In the genomic region with DNA sequence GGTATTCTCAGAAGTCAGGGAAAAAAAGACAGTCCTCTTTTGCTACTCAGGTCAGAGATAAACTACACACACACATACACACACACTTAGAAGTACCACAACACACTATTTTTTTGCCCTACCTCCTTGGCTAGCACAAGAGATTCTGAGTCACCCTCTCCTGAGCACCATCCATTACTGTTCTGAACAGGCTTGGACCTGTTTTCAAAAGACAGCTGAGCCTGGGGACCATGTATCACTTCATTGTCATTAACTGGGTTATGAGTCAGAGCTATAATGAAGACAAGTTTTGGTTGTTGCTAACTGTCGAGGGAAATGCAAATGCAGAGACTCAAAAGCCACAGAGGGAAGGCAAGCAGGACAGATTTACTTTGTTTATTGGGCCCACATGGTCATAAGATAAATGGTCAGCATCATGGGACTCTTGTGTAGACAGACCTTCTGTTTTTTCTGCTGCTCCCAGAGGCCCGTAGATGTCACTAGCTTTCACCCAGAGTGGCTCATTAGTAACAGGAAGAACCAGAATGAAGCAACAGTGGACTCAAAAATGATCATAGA, we compare ENCODE assay signal across 23 mouse cellular contexts. TPM values are rescaled to one million over a fixed set of nuclear protein-coding genes. Genes with fewer than 3 reads are reported as not detected.
DNase-seq lines count a peak whose midpoint lies in the region; ATAC-seq and TF ChIP-seq lines count a peak whose summit lies in the region.
"Had no signal": no experiment of that assay in that cellular context is flagged by ENCODE, and none has a peak within 500 bp of the region (broad histone marks: within the 10 kb centered on the region; RNA-seq: fewer than 3 reads in every experiment).

No protein-coding gene starts in this region.

- H3K4me2 ChIP-seq in intestine, postnatal 0 days (replicated peaks; ENCODE audit: low read depth), result no peak overlapping the region
- no peak overlapping the region for H3K4me2 ChIP-seq in intestine, embryonic 16.5 days (ENCODE audit: low read depth, low read length)
- no peak overlapping the region for H3K4me2 ChIP-seq in stomach, embryonic 14.5 days (replicated peaks; ENCODE audit: low read depth, low read length)
- H3K4me2 ChIP-seq in stomach, postnatal 0 days (replicated peaks; ENCODE audit: low read depth), result no peak overlapping the region
- H3K4me2 ChIP-seq: forebrain, embryonic 15.5 days; limb, embryonic 15.5 days; midbrain, embryonic 12.5 days; stomach, embryonic 15.5 days had no signal

- no peak overlapping the region for H3K4me3 ChIP-seq in intestine, postnatal 0 days (ENCODE audit: low read depth, low read length)
- H3K4me3 ChIP-seq in intestine, embryonic 16.5 days (ENCODE audit: low read length), result no peak overlapping the region
- no peak overlapping the region for H3K4me3 ChIP-seq in stomach, embryonic 14.5 days (ENCODE audit: low read depth, low read length)
- no peak overlapping the region for H3K4me3 ChIP-seq in stomach, postnatal 0 days (ENCODE audit: low read depth, low read length)
- H3K4me3 ChIP-seq: erythroblast, embryonic 14.5 days; forebrain, embryonic 15.5 days; layer of hippocampus, adult 2 months; left cerebral cortex, adult 2 months; limb, embryonic 15.5 days; midbrain, embryonic 12.5 days; myocyte; stomach, embryonic 15.5 days had no signal

- no peaks in the 10 kb centered on the region for H3K36me3 ChIP-seq in intestine, postnatal 0 days (ENCODE audit: control insufficient read depth, insufficient read depth)
- H3K36me3 ChIP-seq in intestine, embryonic 16.5 days (ENCODE audit: control insufficient read depth, insufficient read depth, low read length), result no peaks in the 10 kb centered on the region
- H3K36me3 ChIP-seq in stomach, embryonic 14.5 days (ENCODE audit: control insufficient read depth, insufficient read depth, low read length), result no peaks in the 10 kb centered on the region
- H3K36me3 ChIP-seq in stomach, postnatal 0 days (ENCODE audit: control insufficient read depth, insufficient read depth, low read length), result no peaks in the 10 kb centered on the region
- H3K36me3 ChIP-seq: forebrain, embryonic 15.5 days; limb, embryonic 15.5 days; midbrain, embryonic 12.5 days; stomach, embryonic 15.5 days had no signal

- no peak for ATAC-seq in intestine, postnatal 0 days
- ATAC-seq in intestine, embryonic 16.5 days, result no peak
- ATAC-seq in stomach, embryonic 14.5 days (ENCODE audit: insufficient number of reproducible peaks, insufficient read depth, low FRiP score, low read depth), result 0 out of 2 replicates have a peak, but pooled peaks have one; percentile 18
- ATAC-seq in stomach, postnatal 0 days (ENCODE audit: low FRiP score, low TSS enrichment), result no peak
- ATAC-seq: activated CD4-positive, CD25-positive, alpha-beta regulatory T cell, adult 4 months; forebrain, embryonic 15.5 days; liver, postnatal 0 days had no signal

- no peaks in the 10 kb centered on the region for H3K27me3 ChIP-seq in intestine, postnatal 0 days (replicated peaks; ENCODE audit: control insufficient read depth, insufficient read depth, low read length)
- no peaks in the 10 kb centered on the region for H3K27me3 ChIP-seq in intestine, embryonic 16.5 days (replicated peaks; ENCODE audit: control insufficient read depth, insufficient read depth, low read length)
- no peaks in the 10 kb centered on the region for H3K27me3 ChIP-seq in stomach, embryonic 14.5 days (ENCODE audit: control insufficient read depth, insufficient read depth, low read length)
- H3K27me3 ChIP-seq in stomach, postnatal 0 days (ENCODE audit: control insufficient read depth, insufficient read depth, low read length), result no peaks in the 10 kb centered on the region
- H3K27me3 ChIP-seq: forebrain, embryonic 15.5 days; limb, embryonic 15.5 days; stomach, embryonic 15.5 days had no signal

- H3K4me1 ChIP-seq in intestine, postnatal 0 days (replicated peaks; ENCODE audit: control insufficient read depth, insufficient read depth, low read length), result no peaks in the 10 kb centered on the region
- H3K4me1 ChIP-seq in intestine, embryonic 16.5 days (ENCODE audit: control insufficient read depth, insufficient read depth, low read length), result no peaks in the 10 kb centered on the region
- no peaks in the 10 kb centered on the region for H3K4me1 ChIP-seq in stomach, embryonic 14.5 days (ENCODE audit: control insufficient read depth, insufficient read depth, low read length)
- no peaks in the 10 kb centered on the region for H3K4me1 ChIP-seq in stomach, postnatal 0 days (replicated peaks; ENCODE audit: control insufficient read depth, insufficient read depth)
- H3K4me1 ChIP-seq: limb, embryonic 15.5 days; midbrain, embryonic 12.5 days; stomach, embryonic 15.5 days had no signal

- 48% methylated on average over 2 of the region's 2 CpGs for whole genome bisulfite sequencing in intestine, postnatal 0 days
- WGBS in intestine, embryonic 16.5 days, result 48% methylated on average over 2 of the region's 2 CpGs
- 51% methylated on average over 2 of the region's 2 CpGs for WGBS in stomach, embryonic 14.5 days
- WGBS in stomach, postnatal 0 days, result 31% methylated on average over 2 of the region's 2 CpGs

- no peaks in the 10 kb centered on the region for H3K9me3 ChIP-seq in intestine, postnatal 0 days (ENCODE audit: control insufficient read depth)
- H3K9me3 ChIP-seq in intestine, embryonic 16.5 days (ENCODE audit: control insufficient read depth, low read length), result no peaks in the 10 kb centered on the region
- no peaks in the 10 kb centered on the region for H3K9me3 ChIP-seq in stomach, embryonic 14.5 days (ENCODE audit: control insufficient read depth, low read depth, low read length)
- H3K9me3 ChIP-seq in stomach, postnatal 0 days (ENCODE audit: control insufficient read depth, low read length), result no peaks in the 10 kb centered on the region
- H3K9me3 ChIP-seq: forebrain, embryonic 15.5 days; limb, embryonic 15.5 days; midbrain, embryonic 12.5 days; stomach, embryonic 15.5 days had no signal

- 0 out of 2 replicates have a peak, but pooled peaks have one; percentile 2 for TF ChIP-seq CTCF in intestine, postnatal 0 days (IDR thresholded peaks at IDR 0.05; ENCODE audit: low read depth)
- no peak for TF ChIP-seq CTCF in stomach, postnatal 0 days (IDR thresholded peaks at IDR 0.05; ENCODE audit: low read depth)

- intact Hi-C loops in left cerebral cortex, postnatal 10 days (cut with DNase I), result no loop called here

- H3K9ac ChIP-seq in intestine, postnatal 0 days (ENCODE audit: low read depth, low read length), result no peak overlapping the region
- no peak overlapping the region for H3K9ac ChIP-seq in intestine, embryonic 16.5 days (ENCODE audit: low read depth, low read length)
- no peak overlapping the region for H3K9ac ChIP-seq in stomach, embryonic 14.5 days (replicated peaks; ENCODE audit: low read depth, low read length)
- H3K9ac ChIP-seq in stomach, postnatal 0 days (ENCODE audit: low read length), result no peak overlapping the region
- H3K9ac ChIP-seq: forebrain, embryonic 15.5 days; limb, embryonic 15.5 days; liver, postnatal 0 days; midbrain, embryonic 12.5 days; stomach, embryonic 15.5 days had no signal

- no peak for TF ChIP-seq EP300 in stomach, postnatal 0 days (optimal IDR thresholded peaks at IDR 0.05)

- DNase-seq in adrenal gland, postnatal 10 days, result peak; percentile 3
- no peak for DNase-seq in adrenal gland, adult 18-20 months (ENCODE audit: low spot score in 2 of 2)
- DNase-seq in stomach, postnatal 0 days (ENCODE audit: low spot score), result no peak
- peak; percentile 34 for DNase-seq in skeletal muscle tissue, adult 2 months (ENCODE audit: low read depth, low spot score)
- DNase-seq in left cerebral cortex, postnatal 10 days (ENCODE audit: extremely low spot score in 1 of 2, low spot score in 2 of 2), result no peak
- DNase-seq: cerebellum, adult 9-11 months; heart, postnatal 10 days; liver, postnatal 0 days; thymus, postnatal 25 days had no signal

- no peak overlapping the region for H3K27ac ChIP-seq in intestine, postnatal 0 days (ENCODE audit: low read depth, low read length)
- H3K27ac ChIP-seq in intestine, embryonic 16.5 days (ENCODE audit: low read length), result no peak overlapping the region
- no peak overlapping the region for H3K27ac ChIP-seq in stomach, embryonic 14.5 days (ENCODE audit: low read length)
- H3K27ac ChIP-seq in stomach, postnatal 0 days (replicated peaks), result no peak overlapping the region
- H3K27ac ChIP-seq: forebrain, embryonic 15.5 days; layer of hippocampus, adult 2 months; left cerebral cortex, adult 2 months; limb, embryonic 15.5 days; midbrain, embryonic 12.5 days; stomach, embryonic 15.5 days had no signal

RNA-seq across cellular contexts. Expression of a gene that starts 48.3 kb away (rescaled TPM):
- not detected for total RNA-seq in adrenal gland, postnatal 10 days (2021)
- total RNA-seq in adrenal gland, adult 18-20 months (2021), result not detected
- 0.09 TPM in 1 of 2 replicates, not detected in the other for polyA plus RNA-seq in intestine, postnatal 0 days (2015; fragmentation: Nextera tagmentation; extraction: Ambion mirVana)
- 0.23 and 0.37 TPM in 2 replicates for polyA plus RNA-seq in intestine, embryonic 16.5 days (2015; fragmentation: Nextera tagmentation; extraction: Ambion mirVana)
- polyA plus RNA-seq in stomach, embryonic 14.5 days (2014; fragmentation: Nextera tagmentation; extraction: Ambion mirVana), result 0.59 and 0.77 TPM in 2 replicates
- polyA plus RNA-seq in stomach, postnatal 0 days (2015; fragmentation: Nextera tagmentation; extraction: Ambion mirVana), result 0.07 and 0.12 TPM in 2 replicates
- not detected for total RNA-seq in left cerebral cortex, postnatal 10 days (2021)
- total RNA-seq: heart, adult 8-10 months; heart, postnatal 10 days; layer of hippocampus, adult 2 months; left cerebral cortex, adult 2 months had no signal
- polyA plus RNA-seq: activated CD4-positive, CD25-positive, alpha-beta regulatory T cell, adult 4 months; erythroblast, embryonic 14.5 days; forebrain, embryonic 15.5 days; limb, embryonic 15.5 days; liver, postnatal 0 days; midbrain, embryonic 12.5 days; myocyte; small intestine, adult 2 months had no signal

Comparison
In these comparisons a context has a peak if more than half of its experiments do, and no peak if none do; other contexts are left out.
1. DNase-seq: peak in adrenal gland, postnatal 10 days (single experiment) and skeletal muscle tissue, adult 2 months (single experiment); none in adrenal gland, adult 18-20 months (0 of 2), stomach, postnatal 0 days (single experiment) and left cerebral cortex, postnatal 10 days (0 of 2).